Mouse (Mus musculus): ENCODE measurements at regions not wholly inside any gene's neighbourhood (a gene's known extent, or its start where the extent isn't known, plus 50 kb on each side); places are given as distances from the start of the nearest gene placed in this dataset.

- no peak for ATAC-seq
- no peaks in the 10 kb centered on the region for H3K4me1 ChIP-seq (replicated peaks; ENCODE audit: control insufficient read depth, insufficient read depth, low read length)
- WGBS, result 67% methylated on average over 12 of the region's 12 CpGs
- H3K27ac ChIP-seq (ENCODE audit: low read depth, low read length), result no peak overlapping the region
- no peak overlapping the region for H3K4me2 ChIP-seq (replicated peaks; ENCODE audit: low read depth)
- no peak overlapping the region for H3K4me3 ChIP-seq (ENCODE audit: low read depth, low read length)
- no peaks in the 10 kb centered on the region for H3K27me3 ChIP-seq (replicated peaks; ENCODE audit: control insufficient read depth, insufficient read depth, low read length)
- TF ChIP-seq CTCF (IDR thresholded peaks at IDR 0.05; ENCODE audit: low read depth), result no peak
- H3K9ac ChIP-seq (ENCODE audit: low read depth, low read length), result no peak overlapping the region
- H3K9me3 ChIP-seq (ENCODE audit: control insufficient read depth), result no peaks in the 10 kb centered on the region
- H3K36me3 ChIP-seq (ENCODE audit: control insufficient read depth, insufficient read depth), result no peaks in the 10 kb centered on the region
Measured at GRCm38 (mm10) chr17:4301142-4301853, 605.2 kb upstream of the Nox3 start.

- no peaks in the 10 kb centered on the region for H3K4me1 ChIP-seq (replicated peaks; ENCODE audit: control insufficient read depth, insufficient read depth, low read length)
- WGBS, result 49% methylated on average over 4 of the region's 4 CpGs
- no peak overlapping the region for H3K4me2 ChIP-seq (replicated peaks; ENCODE audit: low read depth)
- no peaks in the 10 kb centered on the region for H3K36me3 ChIP-seq (ENCODE audit: control insufficient read depth, insufficient read depth)
- H3K9me3 ChIP-seq (ENCODE audit: control insufficient read depth), result no peaks in the 10 kb centered on the region
- no peaks in the 10 kb centered on the region for H3K27me3 ChIP-seq (replicated peaks; ENCODE audit: control insufficient read depth, insufficient read depth, low read length)
- TF ChIP-seq CTCF (IDR thresholded peaks at IDR 0.05; ENCODE audit: low read depth), result no peak
- H3K27ac ChIP-seq (ENCODE audit: low read depth, low read length), result no peak overlapping the region
- ATAC-seq, result no peak
- H3K9ac ChIP-seq (ENCODE audit: low read depth, low read length), result no peak overlapping the region
- no peak overlapping the region for H3K4me3 ChIP-seq (ENCODE audit: low read depth, low read length)
Measured at GRCm38 (mm10) chr17:4311785-4312379, 615.8 kb upstream of the Nox3 start.

- 81% methylated on average over 4 of the region's 4 CpGs for WGBS
- no peak overlapping the region for H3K9ac ChIP-seq (ENCODE audit: low read depth, low read length)
Measured at GRCm38 (mm10) chr17:4319141-4319540, 623.1 kb upstream of the Nox3 start.

GRCm38 (mm10) chr17:4328810-4329209, 632.7 kb upstream of the Nox3 start:
- Histone ChIP-seq H3K4me1 (replicated peaks; ENCODE audit: control insufficient read depth, insufficient read depth, low read length) (no peaks in the 10 kb centered on the region), H3K9ac (ENCODE audit: low read depth, low read length) (no peak overlapping the region), H3K36me3 (ENCODE audit: control insufficient read depth, insufficient read depth) (no peaks in the 10 kb centered on the region), H3K27ac (ENCODE audit: low read depth, low read length) (no peak overlapping the region), H3K4me2 (replicated peaks; ENCODE audit: low read depth) (no peak overlapping the region), H3K9me3 (ENCODE audit: control insufficient read depth) (no peaks in the 10 kb centered on the region), H3K27me3 (replicated peaks; ENCODE audit: control insufficient read depth, insufficient read depth, low read length) (no peaks in the 10 kb centered on the region), H3K4me3 (ENCODE audit: low read depth, low read length) (no peak overlapping the region)
- 90% methylated on average over 1 of the region's 1 CpGs for WGBS
- no peak for ATAC-seq
- no peak for TF ChIP-seq CTCF (IDR thresholded peaks at IDR 0.05; ENCODE audit: low read depth)

More at GRCm38 (mm10) chr17:4319141-4319540, 623.1 kb upstream of the Nox3 start:
- no peak for ATAC-seq
- TF ChIP-seq CTCF (IDR thresholded peaks at IDR 0.05; ENCODE audit: low read depth), result no peak
- Histone ChIP-seq H3K36me3 (ENCODE audit: control insufficient read depth, insufficient read depth) (no peaks in the 10 kb centered on the region), H3K27ac (ENCODE audit: low read depth, low read length) (no peak overlapping the region), H3K27me3 (replicated peaks; ENCODE audit: control insufficient read depth, insufficient read depth, low read length) (no peaks in the 10 kb centered on the region), H3K4me3 (ENCODE audit: low read depth, low read length) (no peak overlapping the region), H3K9me3 (ENCODE audit: control insufficient read depth) (no peaks in the 10 kb centered on the region), H3K4me2 (replicated peaks; ENCODE audit: low read depth) (no peak overlapping the region), H3K4me1 (replicated peaks; ENCODE audit: control insufficient read depth, insufficient read depth, low read length) (no peaks in the 10 kb centered on the region)

GRCm38 (mm10) chr17:4331650-4332049, 635.6 kb upstream of the Nox3 start:
- 77% methylated on average over 9 of the region's 9 CpGs for WGBS
- Histone ChIP-seq H3K4me2 (replicated peaks; ENCODE audit: low read depth) (no peak overlapping the region), H3K27ac (ENCODE audit: low read depth, low read length) (no peak overlapping the region), H3K27me3 (replicated peaks; ENCODE audit: control insufficient read depth, insufficient read depth, low read length) (no peaks in the 10 kb centered on the region), H3K4me1 (replicated peaks; ENCODE audit: control insufficient read depth, insufficient read depth, low read length) (no peaks in the 10 kb centered on the region), H3K9me3 (ENCODE audit: control insufficient read depth) (no peaks in the 10 kb centered on the region), H3K36me3 (ENCODE audit: control insufficient read depth, insufficient read depth) (no peaks in the 10 kb centered on the region), H3K4me3 (ENCODE audit: low read depth, low read length) (no peak overlapping the region), H3K9ac (ENCODE audit: low read depth, low read length) (no peak overlapping the region)
- no peak for ATAC-seq
- TF ChIP-seq CTCF (IDR thresholded peaks at IDR 0.05; ENCODE audit: low read depth), result no peak

DNA sequence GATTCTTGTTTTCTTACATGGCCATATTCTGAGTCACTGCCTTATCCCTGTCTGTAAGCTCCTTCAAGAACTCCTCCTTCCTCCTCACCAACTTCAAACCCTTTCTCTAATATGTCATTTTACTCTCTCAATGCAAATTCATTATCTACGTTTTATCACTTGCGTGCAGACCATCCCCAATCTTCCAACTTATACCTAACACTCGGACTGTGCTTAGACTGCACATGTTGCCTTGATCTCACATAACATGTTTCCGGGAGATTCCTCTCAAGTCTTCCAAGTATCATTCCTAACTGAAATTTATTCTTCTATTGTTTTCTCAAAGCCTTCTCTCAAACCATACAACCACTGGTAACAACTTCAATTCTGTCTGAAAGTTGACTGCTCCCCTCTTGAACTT, 637.0 kb upstream of the Nox3 start:
- no peak overlapping the region for H3K4me2 ChIP-seq (replicated peaks; ENCODE audit: low read depth)
- H3K27ac ChIP-seq (ENCODE audit: low read depth, low read length), result no peak overlapping the region
- H3K4me1 ChIP-seq (replicated peaks; ENCODE audit: control insufficient read depth, insufficient read depth, low read length), result no peaks in the 10 kb centered on the region
- H3K9me3 ChIP-seq (ENCODE audit: control insufficient read depth), result no peaks in the 10 kb centered on the region
- H3K9ac ChIP-seq (ENCODE audit: low read depth, low read length), result no peak overlapping the region
- no peak for ATAC-seq
- no peaks in the 10 kb centered on the region for H3K36me3 ChIP-seq (ENCODE audit: control insufficient read depth, insufficient read depth)
- TF ChIP-seq CTCF (IDR thresholded peaks at IDR 0.05; ENCODE audit: low read depth), result no peak
- WGBS, result 92% methylated on average over 4 of the region's 4 CpGs
- no peaks in the 10 kb centered on the region for H3K27me3 ChIP-seq (replicated peaks; ENCODE audit: control insufficient read depth, insufficient read depth, low read length)
- H3K4me3 ChIP-seq (ENCODE audit: low read depth, low read length), result no peak overlapping the region
